Mouse (Mus musculus): ENCODE results near the gene 1700088E04Rik.
A peak's percentile ranks its signal among the peaks of the same experiment; 100 is the strongest.

Gene 1700088E04Rik

GRCm38 (mm10) chr15:79098220-79098619 is 42.8 kb downstream of the 1700088E04Rik start:
- no peak for DNase-seq

GRCm38 (mm10) chr15:79097611-79098025 is 43.4 kb downstream of the 1700088E04Rik start:
- peak; percentile 32 for DNase-seq

GRCm38 (mm10) chr15:79097135-79097534 is 43.9 kb downstream of the 1700088E04Rik start:
- DNase-seq = no peak

- DNase-seq = no peak
Measured at GRCm38 (mm10) chr15:79096556-79096955, 44.5 kb downstream of the 1700088E04Rik start.

- no peak for DNase-seq
Measured at GRCm38 (mm10) chr15:79095483-79095882, 45.6 kb downstream of the 1700088E04Rik start.

- no peak for DNase-seq
Measured at GRCm38 (mm10) chr15:79093083-79093839, 47.8 kb downstream of the 1700088E04Rik start.

- DNase-seq = no peak
Measured at GRCm38 (mm10) chr15:79092284-79092683, 48.8 kb downstream of the 1700088E04Rik start.

GRCm38 (mm10) chr15:79079567-79079966 is 61.5 kb downstream of the 1700088E04Rik start:
- DNase-seq = no peak

Data from cerebellum, adult 11-12 months (tissue).